Mouse (Mus musculus): ENCODE results near the gene Lmbrd2.

Lmbrd2 gene

GRCm38 (mm10) chr15:9140252-9140680 is at the start of gene Lmbrd2:
Lmbrd2 (plus strand) TSS chr15:9140550.
- peak; percentile 95 for DNase-seq (ENCODE audit: extremely low spot score, low spot score)

GRCm38 (mm10) chr15:9090662-9091061 is 49.7 kb upstream of the Lmbrd2 start:
- DNase-seq (ENCODE audit: extremely low spot score, low spot score): no peak

- no peak for DNase-seq (ENCODE audit: extremely low spot score, low spot score)
Measured at GRCm38 (mm10) chr15:9093598-9094365, 46.6 kb upstream of the Lmbrd2 start.

GRCm38 (mm10) chr15:9094366-9094750 is 46.0 kb upstream of the Lmbrd2 start:
- peak; percentile 50 for DNase-seq (ENCODE audit: extremely low spot score, low spot score)

DNA sequence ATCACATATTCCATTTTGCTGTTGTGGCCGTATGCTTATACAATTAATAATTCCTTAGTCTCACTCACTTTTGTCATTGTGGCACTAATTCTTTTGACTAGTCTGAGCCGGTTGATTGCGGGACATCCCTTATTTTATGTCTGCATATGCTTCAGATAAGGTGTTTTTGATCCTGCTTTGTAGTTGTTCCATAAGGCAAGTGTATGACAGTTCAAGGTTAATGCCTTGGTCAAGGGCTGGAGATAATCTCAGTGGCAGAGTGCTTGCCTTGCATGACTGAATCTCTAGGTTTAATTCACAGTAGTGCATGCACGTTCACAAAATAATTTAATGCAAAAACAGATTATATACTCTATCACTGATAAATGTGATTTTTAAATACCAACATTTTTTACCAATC is 43.5 kb upstream of the Lmbrd2 start:
- DNase-seq (ENCODE audit: extremely low spot score, low spot score): no peak

DNA sequence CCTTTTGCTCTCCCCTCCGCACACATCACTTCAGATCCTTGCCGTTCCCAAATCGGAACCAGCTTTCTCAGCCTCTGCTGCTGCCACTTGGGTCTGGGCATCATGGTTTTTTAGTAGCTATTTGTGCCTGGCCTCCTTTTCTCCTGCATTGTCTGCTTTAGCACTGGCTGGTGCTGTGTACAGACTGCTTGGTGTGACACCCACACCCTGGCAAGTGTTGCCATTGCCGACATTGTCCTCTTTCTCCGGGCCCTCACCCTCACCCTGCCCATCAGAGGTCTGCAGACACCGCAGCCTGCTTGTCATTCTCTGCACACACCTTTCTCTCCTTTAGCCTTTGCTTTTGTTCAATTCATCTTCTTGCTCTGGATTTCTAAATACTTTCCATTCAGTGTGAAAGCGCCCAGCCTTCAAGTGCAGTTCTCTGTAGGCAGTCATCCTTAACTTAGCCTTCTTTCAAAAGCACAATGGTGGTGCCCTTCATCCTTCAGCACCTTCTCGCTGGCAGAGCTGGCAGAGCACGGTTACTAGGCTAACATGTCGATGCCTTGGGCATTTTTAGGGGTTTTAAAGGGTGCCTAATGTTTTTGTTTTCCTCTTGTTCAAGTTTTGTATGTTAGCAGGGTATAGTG is 39.8 kb upstream of the Lmbrd2 start:
- no peak for DNase-seq (ENCODE audit: extremely low spot score, low spot score)

- DNase-seq (ENCODE audit: extremely low spot score, low spot score): no peak
Measured at GRCm38 (mm10) chr15:9106303-9107074, 33.9 kb upstream of the Lmbrd2 start.

DNA sequence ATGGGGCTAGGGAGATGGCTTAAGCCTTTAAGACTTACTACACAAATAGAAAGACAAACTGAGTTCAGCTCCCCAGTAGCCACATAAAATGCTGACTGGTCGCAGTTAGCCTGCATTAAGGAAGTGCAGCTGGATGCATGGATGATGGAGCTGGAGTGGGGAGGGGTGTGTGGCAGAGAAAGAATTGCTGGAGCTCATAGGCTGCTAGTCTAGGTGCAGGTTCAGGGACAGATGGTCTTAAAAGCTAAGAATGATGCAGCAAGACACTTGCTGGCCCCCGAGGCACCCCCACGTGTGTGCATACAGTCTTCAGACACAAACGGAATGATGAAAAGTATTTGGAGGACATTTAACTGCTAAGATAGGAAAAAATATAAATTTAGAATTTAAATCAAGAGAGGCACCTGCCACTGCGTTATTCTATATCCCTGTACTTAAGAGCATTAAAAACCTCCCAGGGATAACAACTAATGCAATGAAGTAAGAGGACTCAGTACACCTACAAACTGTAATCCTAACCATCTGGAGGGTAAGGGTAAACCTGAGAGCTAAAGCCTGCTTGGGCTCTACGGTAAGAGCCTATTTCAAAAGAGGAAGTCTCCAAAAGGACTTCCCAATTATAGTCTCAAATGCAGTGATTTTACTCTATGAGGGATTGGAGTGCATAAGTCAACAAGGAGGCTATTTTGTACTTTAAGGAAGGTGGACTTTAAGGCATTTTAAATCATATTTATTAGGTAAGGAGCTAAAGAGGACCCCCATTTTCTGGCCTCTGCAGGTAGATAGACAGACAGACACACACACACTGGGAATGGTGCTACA is 29.6 kb upstream of the Lmbrd2 start:
- DNase-seq (ENCODE audit: extremely low spot score, low spot score): no peak

DNA sequence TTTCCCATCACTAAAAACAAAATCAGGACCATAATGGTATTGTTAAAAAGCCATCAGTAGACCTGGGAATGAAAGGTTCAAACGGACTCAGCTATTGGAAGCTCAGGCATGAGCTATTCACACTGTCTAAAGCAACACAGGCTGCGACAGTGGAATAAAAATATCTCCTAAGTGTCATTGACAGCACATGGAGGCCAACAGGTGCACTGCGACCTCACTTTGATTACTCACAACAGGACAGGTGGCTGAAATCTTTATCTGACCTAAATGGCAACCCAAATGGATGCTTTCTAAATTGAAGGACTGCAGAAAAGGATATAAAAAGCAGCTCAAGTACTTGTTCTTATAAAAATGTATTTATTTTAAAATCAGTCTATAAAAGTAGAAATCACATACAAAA is 28.7 kb upstream of the Lmbrd2 start:
- DNase-seq (ENCODE audit: extremely low spot score, low spot score): no peak

GRCm38 (mm10) chr15:9113556-9113955 is 26.8 kb upstream of the Lmbrd2 start:
- DNase-seq (ENCODE audit: extremely low spot score, low spot score): no peak

GRCm38 (mm10) chr15:9114131-9114530 is 26.2 kb upstream of the Lmbrd2 start:
- DNase-seq (ENCODE audit: extremely low spot score, low spot score): no peak

GRCm38 (mm10) chr15:9114599-9114998 is 25.8 kb upstream of the Lmbrd2 start:
- no peak for DNase-seq (ENCODE audit: extremely low spot score, low spot score)

- DNase-seq (ENCODE audit: extremely low spot score, low spot score): no peak
Measured at GRCm38 (mm10) chr15:9118852-9119251, 21.5 kb upstream of the Lmbrd2 start.

DNA sequence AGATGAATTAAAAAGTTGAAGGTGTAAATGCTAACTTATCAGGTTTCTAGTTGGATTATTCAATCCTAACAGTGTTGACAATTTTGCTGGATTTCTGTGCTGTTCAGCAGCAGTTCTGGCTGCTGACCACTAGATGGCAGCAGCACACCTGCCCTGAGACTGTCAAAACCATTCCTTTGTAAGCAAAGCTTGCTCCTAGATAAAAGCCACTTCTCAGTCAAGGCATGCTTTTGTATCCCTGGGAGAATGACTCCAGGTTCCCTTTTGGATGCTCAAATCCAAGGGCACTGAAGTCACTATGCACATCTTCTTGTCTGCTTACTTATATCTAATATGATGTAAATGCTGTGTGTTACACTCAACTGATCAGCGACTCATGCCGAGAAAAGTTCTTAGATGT is 20.3 kb upstream of the Lmbrd2 start:
- peak; percentile 33 for DNase-seq (ENCODE audit: extremely low spot score, low spot score)

DNA sequence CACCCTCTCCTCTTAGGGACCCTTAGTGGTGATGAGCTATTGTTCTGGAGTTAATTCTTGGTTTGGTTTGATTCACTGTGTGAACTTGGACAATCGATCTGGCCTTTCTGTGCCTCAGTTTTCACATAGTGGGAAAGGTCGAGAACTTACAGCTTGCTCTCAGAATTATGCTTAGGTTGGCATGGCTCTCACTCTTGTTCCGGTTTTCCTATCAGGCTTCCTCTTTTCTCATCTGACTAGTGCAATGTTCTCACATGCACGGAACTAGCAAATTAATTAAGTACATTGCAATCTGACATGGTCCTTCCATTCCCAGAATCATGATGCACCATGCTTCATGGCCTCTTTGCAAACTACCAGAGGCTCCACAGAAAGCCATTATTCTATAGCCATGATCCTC is 17.4 kb upstream of the Lmbrd2 start:
- no peak for DNase-seq (ENCODE audit: extremely low spot score, low spot score)

- no peak for DNase-seq (ENCODE audit: extremely low spot score, low spot score)
Measured at GRCm38 (mm10) chr15:9124856-9125255, 15.5 kb upstream of the Lmbrd2 start.

DNA sequence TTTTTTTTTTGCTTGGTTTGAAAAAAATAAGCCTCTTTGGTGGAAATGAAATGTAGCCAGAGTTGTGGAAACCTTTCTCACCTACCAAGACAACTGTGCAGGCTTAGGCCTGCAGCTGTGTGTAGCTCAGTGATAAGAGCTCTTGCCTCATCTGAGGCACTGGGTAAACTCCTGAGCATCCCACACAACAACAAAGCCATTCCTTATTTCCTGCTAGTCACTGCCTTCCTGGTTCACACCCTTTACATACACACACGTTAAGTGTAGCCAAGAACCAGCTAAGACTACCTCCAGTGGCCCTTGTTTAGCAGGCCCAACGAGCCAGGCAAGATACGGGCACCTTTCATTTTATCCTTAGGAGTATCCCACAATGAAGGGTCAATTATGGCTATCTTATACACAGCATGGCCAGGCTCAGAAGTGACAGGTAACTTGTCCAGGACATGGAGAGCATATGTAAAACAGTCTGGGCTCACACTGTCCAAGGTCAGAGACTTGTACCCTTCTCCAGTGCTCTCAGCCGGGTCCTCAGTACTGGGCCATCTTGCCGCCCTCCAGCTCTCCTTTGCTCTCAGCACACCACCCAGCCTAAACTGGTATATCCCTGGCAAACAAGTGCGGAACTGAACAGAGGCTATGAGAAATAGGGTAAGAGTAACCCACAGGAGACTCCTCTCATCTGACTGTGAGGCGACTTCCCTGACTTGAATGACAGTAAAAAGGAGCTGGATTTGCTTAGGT is 13.1 kb upstream of the Lmbrd2 start:
- no peak for DNase-seq (ENCODE audit: extremely low spot score, low spot score)

- no peak for DNase-seq (ENCODE audit: extremely low spot score, low spot score)
Measured at GRCm38 (mm10) chr15:9130772-9131498, 9.4 kb upstream of the Lmbrd2 start.

- DNase-seq (ENCODE audit: extremely low spot score, low spot score): no peak
Measured at GRCm38 (mm10) chr15:9131499-9131888, 8.9 kb upstream of the Lmbrd2 start.

Data from neural tube, embryonic 10.5 days (tissue).